Mouse (Mus musculus) bone marrow, adult 2 months (tissue): Measurements from ENCODE around the gene Catsper4.

Experiments
- CTCF ChIP-seq: fragments of 200-500 bp; IDR thresholded peaks from 2 replicates; pipeline ENCODE4 v1.5.1; 2011; ENCODE audit warnings: low read length, control low read depth; ENCODE audit not compliant: control insufficient read depth, insufficient read depth
- POLR2A ChIP-seq: fragments of 200-500 bp; IDR thresholded peaks from 2 replicates; pipeline ENCODE4 v1.6.1; 2011; ENCODE audit warnings: low read depth, mild to moderate bottlenecking, control low read depth, low read length, borderline replicate concordance; ENCODE audit not compliant: control insufficient read depth

- peak; percentile 85 for TF ChIP-seq CTCF
- no peak for TF ChIP-seq POLR2A
Observed at GRCm38 (mm10) chr4:134263191-134263590, 36.0 kb upstream of the Catsper4 start.
